Mouse (Mus musculus): ENCODE measurements around the gene Srsf1.

GRCm38 (mm10) chr11:88045878-88046277, 1.3 kb upstream of the Srsf1 start:
- TF ChIP-seq CTCF (IDR thresholded peaks at IDR 0.05; ENCODE audit: low read depth, low read length), result no peak
- no peak for TF ChIP-seq GATA1 (IDR thresholded peaks at IDR 0.05; ENCODE audit: borderline replicate concordance, low read length)
- no peak for TF ChIP-seq TAL1 (conservative IDR thresholded peaks at IDR 0.05; ENCODE audit: low read depth, low read length)
- TF ChIP-seq POLR2AphosphoS5 (IDR thresholded peaks at IDR 0.05; ENCODE audit: insufficient replicate concordance, low read depth, low read length), result no peak

All from G1E (cell line).